Mouse (Mus musculus) lung, postnatal 4 days (tissue): ENCODE measurements at regions not wholly inside any gene's neighbourhood (a gene's known extent, or its start where the extent isn't known, plus 50 kb on each side); places are given as distances from the start of the nearest gene placed in this dataset.

ENCODE experiments used
- DNase-seq, 2 experiments: peaks; one replicate each; pipeline ENCODE4 v3.0.0; 2021

GRCm38 (mm10) chr11:65363846-65364245 lies 94.1 kb upstream of the Myocd start:
- DNase-seq: no peak

DNA sequence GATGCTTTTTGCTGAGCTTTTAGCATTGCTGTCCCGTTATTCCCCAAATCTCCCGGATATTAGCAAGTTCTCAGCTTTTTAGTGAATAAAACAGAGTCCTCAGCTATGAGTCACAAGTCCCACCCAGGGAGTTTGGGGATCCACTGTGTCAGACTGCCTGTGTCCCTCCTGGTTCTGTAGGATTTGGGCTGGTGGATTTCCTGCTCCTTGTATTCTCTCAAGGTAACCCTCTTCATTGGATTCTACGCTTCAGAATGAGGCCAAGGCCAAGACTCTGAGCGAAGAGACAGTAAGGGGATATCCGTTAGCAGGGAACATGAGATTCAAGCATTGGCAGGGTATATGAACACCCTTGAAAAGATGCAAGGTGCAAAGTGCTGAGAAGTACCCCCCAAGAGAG lies 90.9 kb upstream of the Myocd start:
- no peak for DNase-seq

DNA sequence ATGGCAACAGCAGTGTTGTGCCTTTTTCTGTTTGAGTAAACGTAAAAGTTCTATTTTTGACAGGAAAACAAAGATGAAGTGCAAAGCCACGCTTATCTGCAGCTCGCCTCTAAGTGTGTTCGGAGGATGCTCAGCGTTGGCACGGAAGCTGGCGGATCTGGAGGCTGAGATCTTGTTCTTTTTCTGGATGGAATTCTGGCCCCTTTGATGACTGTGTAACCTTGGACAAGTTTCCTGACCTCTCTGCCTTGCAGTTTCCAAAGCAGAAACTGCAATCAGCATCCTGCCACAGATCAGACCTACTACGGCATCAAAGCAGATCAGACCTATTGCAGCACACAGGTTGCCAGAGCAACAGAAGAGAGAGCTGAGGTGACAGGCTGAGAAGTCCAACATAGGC lies 89.1 kb upstream of the Myocd start:
- no peak for DNase-seq

GRCm38 (mm10) chr11:65352516-65352915 lies 82.7 kb upstream of the Myocd start:
- DNase-seq: no peak

- peak in 1 of 2 experiments; percentile 19 for DNase-seq
These were observed 79.2 kb upstream of the Myocd start for GRCm38 (mm10) chr11:65349013-65349412.

DNA sequence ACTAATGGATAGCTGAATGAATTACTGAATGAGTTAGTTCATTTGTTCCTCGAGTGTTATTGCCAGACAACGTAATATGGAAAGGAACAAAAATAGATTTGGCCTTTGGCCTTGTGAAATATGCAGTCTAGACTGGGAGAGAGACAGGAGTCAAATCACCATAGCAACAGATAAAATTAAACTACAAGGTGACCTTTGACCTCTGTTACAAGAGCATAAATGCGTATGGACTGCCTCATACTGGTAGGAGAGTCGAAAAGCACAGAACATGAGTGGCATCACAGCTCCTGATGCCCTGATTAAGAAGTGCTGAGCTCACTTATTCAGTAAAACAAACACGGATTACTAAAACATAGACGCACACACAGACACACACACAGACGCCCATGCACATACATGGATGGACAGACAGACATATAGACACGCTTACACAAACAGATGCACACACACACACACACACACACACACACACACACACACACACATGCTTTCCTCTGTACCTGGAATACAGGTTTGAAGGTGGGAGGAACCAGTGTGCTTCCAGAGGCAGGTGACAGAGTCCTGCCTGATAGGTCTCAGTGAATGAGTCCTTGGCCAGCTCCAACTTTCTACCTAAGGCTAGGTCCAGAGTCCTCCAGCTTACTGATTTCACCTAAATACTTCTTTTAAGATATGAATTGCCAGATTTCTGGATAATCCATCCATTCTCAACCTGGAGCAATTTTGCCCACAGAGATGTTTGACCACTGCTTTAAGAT lies 72.1 kb upstream of the Myocd start:
- no peak for DNase-seq

DNA sequence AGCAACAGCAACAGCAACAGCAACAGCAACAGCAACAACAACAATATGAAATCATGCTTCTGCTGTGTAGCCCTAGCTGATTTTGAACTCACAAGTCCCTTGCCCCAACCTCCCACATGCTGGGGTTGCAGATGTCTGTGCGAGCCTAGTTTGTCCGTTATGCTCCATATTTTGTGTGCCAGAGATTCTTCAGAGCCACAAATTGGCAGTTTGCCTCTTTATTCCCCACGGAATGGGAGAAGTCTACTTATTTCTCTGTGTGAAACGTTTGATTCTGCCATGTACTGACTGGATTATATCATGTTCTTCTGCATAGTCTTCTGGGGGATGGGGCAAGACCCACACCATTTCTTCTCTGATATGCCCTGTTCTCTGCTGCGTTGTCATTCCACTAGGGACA lies 64.5 kb upstream of the Myocd start:
- DNase-seq: no peak

- DNase-seq: no peak
These were observed 63.3 kb upstream of the Myocd start for GRCm38 (mm10) chr11:65333101-65333500.

DNA sequence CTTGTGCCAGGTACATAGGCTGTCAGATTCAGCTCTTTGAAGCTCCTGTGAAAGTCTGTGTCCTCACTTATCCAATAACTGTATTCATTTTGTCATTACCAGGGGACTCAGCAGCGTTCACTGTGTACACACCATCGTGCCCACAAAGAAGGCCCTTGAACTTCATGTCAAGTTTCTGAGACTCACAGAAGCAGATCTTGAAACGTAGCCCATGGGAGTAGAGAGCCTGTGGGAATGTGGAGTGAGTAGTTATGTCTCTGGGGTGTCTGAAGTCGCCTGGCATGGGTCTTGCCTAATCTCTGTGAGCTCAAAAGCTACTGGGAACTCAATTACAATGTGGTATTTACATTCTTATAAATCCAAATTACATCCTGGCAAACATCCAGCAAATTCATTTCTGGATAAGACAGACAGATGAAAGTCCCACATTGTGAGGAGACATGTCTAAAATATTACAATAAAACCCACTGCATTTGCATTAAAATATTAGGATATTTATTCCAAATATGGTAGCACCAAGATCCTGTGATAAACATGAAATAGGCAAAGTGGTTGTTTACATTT lies 53.2 kb upstream of the Myocd start:
- DNase-seq: peak; percentile 32 to 56
